Mouse (Mus musculus) myocyte (in vitro differentiated cells): ENCODE data around the gene Mark4.
A peak's percentile ranks its signal among the peaks of the same experiment; 100 is the strongest.

Experiments
- CEBPB ChIP-seq: IDR thresholded peaks from 2 replicates; pipeline ENCODE4 v1.6.1; 2011; ENCODE audit warnings: mild to moderate bottlenecking, moderate library complexity; ENCODE audit not compliant: poor library complexity, insufficient read depth, severe bottlenecking
- E2F4 ChIP-seq: IDR thresholded peaks from one replicate; pipeline ENCODE4 v1.6.1; 2011; ENCODE audit warnings: mild to moderate bottlenecking, control low read depth, moderate library complexity; ENCODE audit not compliant: insufficient read depth
- MAX ChIP-seq: IDR thresholded peaks from one replicate; pipeline ENCODE4 v1.6.1; 2011; ENCODE audit warnings: low read depth, mild to moderate bottlenecking, control low read depth
- MYOD1 ChIP-seq, 3 experiments: IDR thresholded peaks; one replicate each; pipeline ENCODE4 v1.6.1; 2011; ENCODE audit warnings: control low read depth in 2 of 3, low read depth in 2 of 3, mild to moderate bottlenecking in 2 of 3, moderate library complexity in 1 of 3; ENCODE audit not compliant: insufficient read length in 2 of 3, control insufficient read depth in 1 of 3
- MYOG ChIP-seq, 3 experiments: IDR thresholded peaks; one replicate each; pipeline ENCODE4 v1.6.1; 2011; ENCODE audit warnings: control low read depth in 2 of 3, low read depth in 2 of 3, mild to moderate bottlenecking in 2 of 3; ENCODE audit not compliant: insufficient read length in 2 of 3, control insufficient read depth in 1 of 3, insufficient read depth in 1 of 3
- POLR2A ChIP-seq: IDR thresholded peaks from one replicate; pipeline ENCODE4 v1.6.1; 2011; ENCODE audit warnings: low read depth, mild to moderate bottlenecking, control low read depth, moderate library complexity; ENCODE audit not compliant: insufficient read length
- POLR2AphosphoS2 ChIP-seq: IDR thresholded peaks from one replicate; pipeline ENCODE4 v1.6.1; 2011; ENCODE audit warnings: low read depth, control low read depth; ENCODE audit not compliant: insufficient read length
- SRF ChIP-seq: IDR thresholded peaks from one replicate; pipeline ENCODE4 v1.6.1; 2011; ENCODE audit warnings: low read depth; ENCODE audit not compliant: control insufficient read depth, insufficient read length
- TCF12 ChIP-seq: IDR thresholded peaks from one replicate; pipeline ENCODE4 v1.6.1; 2011; ENCODE audit warnings: mild to moderate bottlenecking, control low read depth; ENCODE audit not compliant: poor library complexity, insufficient read depth, severe bottlenecking
- TCF3 ChIP-seq: IDR thresholded peaks from one replicate; pipeline ENCODE4 v1.6.1; 2011; ENCODE audit warnings: low read depth, control low read depth; ENCODE audit not compliant: insufficient read length
- USF1 ChIP-seq: IDR thresholded peaks from one replicate; pipeline ENCODE4 v1.6.1; 2011; ENCODE audit warnings: low read depth, mild to moderate bottlenecking, control low read depth, moderate library complexity

DNA sequence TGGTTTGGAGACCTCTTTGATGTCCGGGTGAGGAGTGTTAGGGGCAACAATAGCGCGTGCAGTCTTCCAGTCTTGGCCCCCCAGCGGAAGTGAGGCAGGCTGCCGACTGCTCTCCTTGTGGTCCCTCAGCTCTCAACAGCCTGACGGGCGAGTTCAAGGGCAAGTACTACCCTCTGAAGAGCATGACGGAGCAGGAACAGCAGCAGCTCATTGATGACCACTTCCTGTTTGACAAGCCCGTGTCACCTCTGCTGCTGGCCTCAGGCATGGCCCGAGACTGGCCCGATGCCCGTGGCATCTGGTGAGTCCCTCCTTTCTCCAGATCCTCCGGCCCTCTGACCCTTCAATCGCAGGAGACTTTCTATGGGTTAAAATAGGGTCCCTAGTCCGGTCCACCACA, 42.0 kb downstream of the Mark4 start:
- no peak for TF ChIP-seq USF1
- TF ChIP-seq POLR2A: no peak
- no peak for TF ChIP-seq MYOD1 (IDR thresholded peaks at IDR 0.05; ENCODE audit: control insufficient read depth in 1 of 3, insufficient read length in 2 of 3, low read depth in 2 of 3)
- TF ChIP-seq CEBPB: no peak
- no peak for TF ChIP-seq MAX
- no peak for TF ChIP-seq SRF
- TF ChIP-seq POLR2AphosphoS2: peak; percentile 41
- TF ChIP-seq TCF12: no peak
- TF ChIP-seq MYOG (IDR thresholded peaks at IDR 0.05; ENCODE audit: control insufficient read depth in 1 of 3, insufficient read depth in 1 of 3, insufficient read length in 2 of 3, low read depth in 2 of 3): no peak
- TF ChIP-seq E2F4: no peak
- TF ChIP-seq TCF3: no peak
